Mouse (Mus musculus): ENCODE measurements around the gene Cckar. TPM values are rescaled to one million over a fixed set of nuclear protein-coding genes. Genes with fewer than 3 reads are reported as not detected.

The Cckar gene
- total and polyA plus RNA-seq, 3 experiments: not detected

DNA sequence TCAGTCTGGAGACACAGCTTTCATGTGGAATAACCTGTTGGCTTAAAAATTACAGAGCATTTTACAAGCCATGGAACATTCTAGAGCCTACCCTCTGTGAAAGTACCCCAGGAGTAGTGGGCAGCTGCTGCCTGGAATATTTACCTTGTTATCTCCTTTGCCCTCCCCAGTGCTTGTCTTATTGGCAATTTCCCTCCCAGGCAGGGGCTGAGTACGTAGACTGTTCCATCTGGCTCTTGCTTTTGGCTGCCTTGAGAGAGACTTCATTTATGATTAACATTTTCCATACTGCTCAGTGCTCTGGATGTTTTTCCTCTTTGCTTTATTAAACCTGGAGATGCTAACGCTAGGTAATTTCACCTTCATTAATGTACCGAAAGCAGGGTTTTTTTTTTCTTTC is 20.1 kb upstream of the Cckar start:
- Histone ChIP-seq H3K4me2 (ENCODE audit: insufficient read depth, low read depth, poor library complexity, severe bottlenecking) (no peak overlapping the region), H3K4me1 (ENCODE audit: control insufficient read depth in 1 of 2, insufficient read depth in 2 of 2) (peaks cover 5 to 6% of the 10 kb centered on the region in 2 experiments; a peak in 1 of 4 replicates), H3K9ac (ENCODE audit: insufficient read depth, low read depth) (no peak overlapping the region), H3K27me3 (replicated peaks) (no peaks in the 10 kb centered on the region), H3K27ac (ENCODE audit: insufficient read depth, low read depth) (no peak overlapping the region), H3K9me3 (replicated peaks; ENCODE audit: low read length) (no peaks in the 10 kb centered on the region), H3K4me3 (replicated peaks in 1 of 3; ENCODE audit: low read depth in 2 of 3, low read length in 2 of 3, poor library complexity in 1 of 3) (no peak overlapping the region), H3K36me3 (replicated peaks in 1 of 2; ENCODE audit: control insufficient read depth in 1 of 2, insufficient read depth in 1 of 2, low read length in 1 of 2) (no peaks in the 10 kb centered on the region), H3K79me2 (replicated peaks; ENCODE audit: control insufficient read depth, extremely low read depth, insufficient read depth, poor library complexity, severe bottlenecking) (no peaks in the 10 kb centered on the region)
- TF ChIP-seq ETS1 (conservative IDR thresholded peaks at IDR 0.05; ENCODE audit: low read depth, low read length): no peak
- no peak for TF ChIP-seq ZNF384 (IDR thresholded peaks at IDR 0.05; ENCODE audit: low read depth, low read length)
- no peak for TF ChIP-seq CTCF (conservative IDR thresholded peaks at IDR 0.05 in 1 of 2, IDR thresholded peaks at IDR 0.05 in 1 of 2; ENCODE audit: low read depth in 2 of 2, low read length in 2 of 2)
- TF ChIP-seq ZMIZ1 (IDR thresholded peaks at IDR 0.05; ENCODE audit: low read depth, low read length): no peak
- no peak for TF ChIP-seq NELFE (IDR thresholded peaks at IDR 0.05; ENCODE audit: low read depth, low read length)
- no peak for TF ChIP-seq MAFK (IDR thresholded peaks at IDR 0.05; ENCODE audit: insufficient replicate concordance, low read length)
- no peak for TF ChIP-seq CHD2 (IDR thresholded peaks at IDR 0.05; ENCODE audit: low read length)
- TF ChIP-seq USF1 (IDR thresholded peaks at IDR 0.05; ENCODE audit: low read depth, low read length): no peak
- TF ChIP-seq ZKSCAN1 (IDR thresholded peaks at IDR 0.05; ENCODE audit: borderline replicate concordance, low read depth, low read length): no peak
- no peak for TF ChIP-seq SMC3 (IDR thresholded peaks at IDR 0.05; ENCODE audit: low read depth, low read length)
- TF ChIP-seq UBTF (IDR thresholded peaks at IDR 0.05; ENCODE audit: low read depth, low read length): no peak
- no peak for TF ChIP-seq BHLHE40 (IDR thresholded peaks at IDR 0.05; ENCODE audit: low read depth, low read length)
- in situ Hi-C loops (cut with MboI; ENCODE audit: low pct_ligation_motif_present, low pct_unique_long_range_greater_than_20kb, low sequenced_read_pairs): no loop called here
- dilution Hi-C loops (cut with MboI; ENCODE audit: extremely low pct_ligation_motif_present, extremely low pct_unique_long_range_greater_than_20kb, low sequenced_read_pairs): no loop called here
- no peak for DNase-seq (ENCODE audit: extremely low read depth)

DNA sequence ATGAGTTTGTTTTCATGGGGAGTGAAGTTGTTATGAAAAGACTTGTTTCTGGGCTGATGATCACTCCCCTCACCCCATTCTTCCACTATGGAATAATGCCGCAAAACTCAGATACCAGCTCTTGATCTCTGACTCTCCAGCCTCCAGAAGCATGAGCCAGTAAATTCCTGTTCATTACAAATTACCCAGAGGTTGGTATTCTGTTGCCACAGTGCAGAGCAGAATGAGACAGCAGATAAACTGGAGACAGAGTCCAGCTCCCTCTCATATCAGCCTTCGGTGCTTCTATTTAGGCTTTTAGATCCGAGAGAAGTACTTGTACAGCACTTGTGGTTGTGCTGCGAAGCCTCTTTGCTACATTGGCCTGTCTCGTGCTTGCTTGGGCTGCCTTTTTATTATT is 18.5 kb upstream of the Cckar start:
- dilution Hi-C loops (cut with MboI; ENCODE audit: extremely low pct_ligation_motif_present, extremely low pct_unique_long_range_greater_than_20kb, low sequenced_read_pairs) (no loop called here), in situ Hi-C loops (cut with MboI; ENCODE audit: low pct_ligation_motif_present, low pct_unique_long_range_greater_than_20kb, low sequenced_read_pairs) (no loop called here)
- Histone ChIP-seq H3K36me3 (replicated peaks in 1 of 2; ENCODE audit: control insufficient read depth in 1 of 2, insufficient read depth in 1 of 2, low read length in 1 of 2) (no peaks in the 10 kb centered on the region), H3K9me3 (replicated peaks; ENCODE audit: low read length) (no peaks in the 10 kb centered on the region), H3K4me2 (ENCODE audit: insufficient read depth, low read depth, poor library complexity, severe bottlenecking) (no peak overlapping the region), H3K79me2 (replicated peaks; ENCODE audit: control insufficient read depth, extremely low read depth, insufficient read depth, poor library complexity, severe bottlenecking) (no peaks in the 10 kb centered on the region), H3K4me1 (ENCODE audit: control insufficient read depth in 1 of 2, insufficient read depth in 2 of 2) (peaks cover 5 to 6% of the 10 kb centered on the region in 2 experiments; a peak in 1 of 4 replicates), H3K27me3 (replicated peaks) (no peaks in the 10 kb centered on the region), H3K4me3 (replicated peaks in 1 of 3; ENCODE audit: low read depth in 2 of 3, low read length in 2 of 3, poor library complexity in 1 of 3) (no peak overlapping the region), H3K27ac (ENCODE audit: insufficient read depth, low read depth) (no peak overlapping the region), H3K9ac (ENCODE audit: insufficient read depth, low read depth) (no peak overlapping the region)
- DNase-seq (ENCODE audit: extremely low read depth): no peak
- TF ChIP-seq USF2 (conservative IDR thresholded peaks at IDR 0.05; ENCODE audit: low read depth, low read length) (no peak), ZKSCAN1 (IDR thresholded peaks at IDR 0.05; ENCODE audit: borderline replicate concordance, low read depth, low read length) (no peak), USF1 (IDR thresholded peaks at IDR 0.05; ENCODE audit: low read depth, low read length) (no peak), SIN3A (IDR thresholded peaks at IDR 0.05; ENCODE audit: low read length) (no peak), TCF12 (IDR thresholded peaks at IDR 0.05; ENCODE audit: low read depth, low read length) (no peak), MEF2A (IDR thresholded peaks at IDR 0.05; ENCODE audit: borderline replicate concordance, low read depth, low read length) (no peak), ZNF384 (IDR thresholded peaks at IDR 0.05; ENCODE audit: low read depth, low read length) (no peak), BHLHE40 (IDR thresholded peaks at IDR 0.05; ENCODE audit: low read depth, low read length) (no peak)
